In genomic region chr16:30774951-30775661, GRCm38 (mm10) we compare ENCODE assay signal across 9 mouse cellular contexts.
A peak's percentile ranks its signal among the peaks of the same experiment; 100 is the strongest.
DNase-seq lines count a peak whose midpoint lies in the region; ATAC-seq and TF ChIP-seq lines count a peak whose summit lies in the region.
"Had no signal": no experiment of that assay in that cellular context is flagged by ENCODE, and none has a peak within 500 bp of the region (broad histone marks: within the 10 kb centered on the region; RNA-seq: fewer than 3 reads in every experiment).

No protein-coding gene starts in this region.

- no peaks in the 10 kb centered on the region for H3K9me3 ChIP-seq in embryonic facial prominence, embryonic 14.5 days (ENCODE audit: control insufficient read depth, low read length)
- H3K9me3 ChIP-seq: lung, embryonic 15.5 days had no signal

- no peak for TF ChIP-seq POLR2A in thymus, adult 2 months (IDR thresholded peaks at IDR 0.05; ENCODE audit: control insufficient read depth, extremely low read depth, insufficient read depth, low read length, poor library complexity)

- H3K4me2 ChIP-seq in embryonic facial prominence, embryonic 14.5 days (ENCODE audit: low read depth, low read length), result peak overlapping the region; percentile 23; the same call in 1 of the 2 replicates
- H3K4me2 ChIP-seq: lung, embryonic 15.5 days had no signal

- WGBS in embryonic facial prominence, embryonic 14.5 days, result 33% methylated on average over 14 of the region's 14 CpGs
- WGBS in macrophage (ENCODE audit: missing documents), result 94% methylated on average over 14 of the region's 14 CpGs
- 94% methylated on average over 14 of the region's 14 CpGs for WGBS in thymus, adult 2 months

- H3K4me3 ChIP-seq in embryonic facial prominence, embryonic 14.5 days (ENCODE audit: low read depth, low read length), result no peak overlapping the region
- H3K4me3 ChIP-seq in macrophage (ENCODE audit: inconsistent target), result no peak overlapping the region
- H3K4me3 ChIP-seq in thymus, adult 2 months (ENCODE audit: control insufficient read depth, insufficient read depth, low read length), result no peak overlapping the region
- H3K4me3 ChIP-seq: lung, embryonic 15.5 days had no signal

- no peak overlapping the region for H3K9ac ChIP-seq in embryonic facial prominence, embryonic 14.5 days (ENCODE audit: low read depth, low read length)
- H3K9ac ChIP-seq: lung, embryonic 15.5 days had no signal

- ATAC-seq in embryonic facial prominence, embryonic 14.5 days (ENCODE audit: low read depth), result peak; percentile 55; the same call in 1 of the 2 replicates
- no peak for ATAC-seq in megakaryocyte, adult 5-6 weeks (ENCODE audit: poor library complexity, severe bottlenecking)

- H3K36me3 ChIP-seq in embryonic facial prominence, embryonic 14.5 days (ENCODE audit: control insufficient read depth, insufficient read depth, low read length), result no peaks in the 10 kb centered on the region
- H3K36me3 ChIP-seq in macrophage (ENCODE audit: inconsistent target), result no peaks in the 10 kb centered on the region
- no peaks in the 10 kb centered on the region for H3K36me3 ChIP-seq in thymus, adult 2 months (ENCODE audit: control insufficient read depth, insufficient read depth, low read length)
- H3K36me3 ChIP-seq: lung, embryonic 15.5 days had no signal

- peaks cover 35% of the 10 kb centered on the region for H3K4me1 ChIP-seq in embryonic facial prominence, embryonic 14.5 days (ENCODE audit: control insufficient read depth, insufficient read depth, low read length)
- no peaks in the 10 kb centered on the region for H3K4me1 ChIP-seq in thymus, adult 2 months (replicated peaks; ENCODE audit: control insufficient read depth, insufficient read depth, low read length)

- no peaks in the 10 kb centered on the region for H3K27me3 ChIP-seq in embryonic facial prominence, embryonic 14.5 days (replicated peaks; ENCODE audit: control insufficient read depth, insufficient read depth, low read length)
- no peaks in the 10 kb centered on the region for H3K27me3 ChIP-seq in thymus, adult 2 months (ENCODE audit: control insufficient read depth, insufficient read depth, low read length)
- H3K27me3 ChIP-seq: lung, embryonic 15.5 days had no signal

- DNase-seq in 3T3-L1 (ENCODE audit: low read depth, low spot score), result peak; percentile 97
- peak; percentile 41 for DNase-seq in adrenal gland, adult 8-10 months
- peak; percentile 59 for DNase-seq in embryonic facial prominence, embryonic 14.5 days (ENCODE audit: low spot score)
- peak; percentile 70 for DNase-seq in kidney, adult 18-20 months
- DNase-seq in thymus, adult 2 months, result no peak
- no peak for DNase-seq in thymus, postnatal 14 days

- no peaks in the 10 kb centered on the region for H3K79me2 ChIP-seq in macrophage (ENCODE audit: inconsistent target)

- TF ChIP-seq CTCF in thymus, adult 2 months (IDR thresholded peaks at IDR 0.05; ENCODE audit: borderline replicate concordance, control insufficient read depth, extremely low read depth, insufficient read depth, low read length, poor library complexity), result no peak

- no peak overlapping the region; the same call in 1 of the 2 replicates for H3K27ac ChIP-seq in embryonic facial prominence, embryonic 14.5 days (replicated peaks; ENCODE audit: low read depth, low read length)
- H3K27ac ChIP-seq in macrophage, result peak overlapping the region; percentile 81
- no peak overlapping the region for H3K27ac ChIP-seq in thymus, adult 2 months (ENCODE audit: control insufficient read depth, insufficient read depth, low read length)
- H3K27ac ChIP-seq: lung, embryonic 15.5 days had no signal

Comparison
In these comparisons a context has a peak if more than half of its experiments do, and no peak if none do; other contexts are left out.
1. DNase-seq: peak in 3T3-L1 (single experiment), adrenal gland, adult 8-10 months (single experiment), embryonic facial prominence, embryonic 14.5 days (single experiment) and kidney, adult 18-20 months (single experiment); none in thymus, adult 2 months (single experiment) and thymus, postnatal 14 days (single experiment).